Mouse (Mus musculus): ENCODE results near the gene Ints7.

DNA sequence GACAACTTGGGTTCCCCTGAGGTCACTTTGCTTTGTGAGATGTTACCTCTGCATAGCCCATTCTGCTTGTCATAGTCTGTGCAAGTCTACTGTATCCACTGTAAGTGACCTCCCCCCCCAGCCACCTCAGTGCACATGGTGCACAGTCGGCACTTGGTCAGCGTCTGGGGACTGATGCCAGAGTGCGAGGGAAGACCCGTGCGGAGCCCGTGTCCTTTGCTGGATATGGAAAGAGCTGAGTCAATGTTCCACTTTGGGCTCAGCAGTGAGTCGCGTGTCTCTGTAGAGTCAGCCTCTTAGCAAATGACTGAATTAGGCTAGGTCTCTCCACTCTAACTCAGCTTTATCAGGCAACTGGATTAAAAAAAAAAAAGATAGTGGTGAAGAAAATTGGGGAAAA lies 47.4 kb downstream of the Ints7 start:
- TF ChIP-seq CTCF (IDR thresholded peaks at IDR 0.05; ENCODE audit: insufficient read depth, low read length) (no peak), POLR2A (IDR thresholded peaks at IDR 0.05; ENCODE audit: borderline replicate concordance, extremely low read depth, low read depth, low read length) (no peak)
